Mouse (Mus musculus) CH12F3 (cell line): Measurements from ENCODE around the gene Mpp6.

Experiments
- in situ Hi-C: fragments of 300-500 bp; cut with MboI; formaldehyde crosslinking; loops from 2 replicates; pipeline ENCODE4 v1.14.3; 2020; ENCODE audit warnings: low sequenced_read_pairs

Mpp6 gene

GRCm38 (mm10) chr6:50109757-50110378, at the start of gene Mpp6:
TSS of gene Mpp6 (plus strand) at chr6:50110241.
- in situ Hi-C loops, result loop anchor here (10.0 to 25.0 kb wide), 2 partner anchors 195 to 427 kb away; no protein-coding TSS in a partner anchor

DNA sequence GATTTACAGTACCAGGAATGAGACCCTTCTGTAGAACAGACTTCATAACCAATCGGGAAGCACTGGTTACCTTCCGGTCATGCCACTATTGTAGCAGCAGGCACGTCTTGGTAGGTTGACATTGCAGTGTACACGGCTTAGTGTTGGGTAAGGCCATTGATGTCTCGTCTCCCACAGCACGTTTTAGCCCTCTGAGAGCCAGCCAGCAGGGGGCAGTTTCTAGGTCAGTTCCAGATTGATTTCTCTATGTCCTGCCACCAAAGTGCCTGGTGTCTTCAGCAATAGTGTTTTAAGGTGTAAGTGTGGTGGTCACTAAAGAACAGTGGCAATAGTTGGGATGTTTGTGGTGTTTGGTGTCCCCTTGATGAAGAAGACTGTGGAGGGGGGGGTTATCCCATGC, 43.9 kb upstream of the Mpp6 start:
- in situ Hi-C loops, result no loop called here

- in situ Hi-C loops, result no loop called here
These were observed 41.6 kb upstream of the Mpp6 start for GRCm38 (mm10) chr6:50068490-50068889.

DNA sequence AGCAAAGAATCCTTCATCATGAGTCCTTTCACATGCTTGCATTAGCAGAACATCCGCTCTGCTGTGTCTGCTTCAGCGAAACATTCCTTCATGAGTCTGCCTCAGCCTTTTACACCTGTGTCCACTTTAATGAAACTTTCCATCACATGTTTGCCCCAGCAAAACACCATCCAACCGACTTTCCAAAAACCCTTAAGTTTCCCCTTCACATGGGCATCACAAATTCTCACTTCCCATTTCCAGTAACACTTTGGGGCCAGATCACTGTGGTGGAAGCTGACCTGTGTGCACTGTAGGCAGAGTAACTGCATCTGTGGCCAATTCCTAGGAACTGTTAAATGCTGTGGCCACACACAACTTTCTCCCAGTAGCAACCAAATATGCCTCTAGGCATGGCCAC, 34.8 kb upstream of the Mpp6 start:
- in situ Hi-C loops, result no loop called here

DNA sequence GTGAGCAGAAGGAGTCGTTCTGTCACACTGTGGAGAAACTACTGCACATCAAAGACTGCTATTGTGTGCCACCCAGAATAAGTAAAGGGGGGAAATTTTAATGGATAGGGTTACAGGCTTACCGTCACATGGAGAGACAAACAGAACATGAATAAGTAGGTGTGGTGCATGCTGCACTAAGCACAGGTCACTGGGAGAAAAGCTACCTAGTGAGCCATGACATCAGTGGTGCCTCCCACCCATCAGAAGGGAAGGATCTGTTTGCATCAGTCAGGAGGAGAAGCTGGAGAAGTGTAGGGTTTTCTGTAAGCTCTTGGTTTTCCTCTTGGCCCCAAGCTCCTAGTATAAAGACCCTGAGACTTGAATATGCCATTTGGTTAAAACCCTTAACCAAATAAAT, 33.6 kb upstream of the Mpp6 start:
- in situ Hi-C loops, result no loop called here

DNA sequence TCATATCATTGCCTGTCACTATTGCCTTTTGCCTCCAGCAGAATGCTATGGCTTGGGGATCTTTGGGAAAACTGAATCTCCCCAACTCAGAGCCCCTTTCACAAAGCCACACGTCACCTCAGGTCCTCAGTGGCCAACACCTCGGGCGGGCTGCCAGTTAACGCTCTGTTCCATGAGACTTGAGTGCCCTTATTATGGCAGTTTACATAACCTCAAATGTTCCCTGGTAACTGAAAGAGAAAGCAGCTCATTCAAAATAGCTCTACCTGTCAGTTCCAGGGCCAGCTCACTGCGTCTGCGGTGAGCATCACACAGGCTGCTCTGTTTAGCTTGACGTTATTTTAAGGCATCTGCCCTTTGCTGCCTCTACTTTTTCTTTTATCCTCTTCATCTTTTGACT, 29.6 kb upstream of the Mpp6 start:
- in situ Hi-C loops, result no loop called here

GRCm38 (mm10) chr6:50085206-50085605, 24.8 kb upstream of the Mpp6 start:
- in situ Hi-C loops, result no loop called here

- in situ Hi-C loops, result no loop called here
These were observed 20.7 kb upstream of the Mpp6 start for GRCm38 (mm10) chr6:50089333-50089732.

GRCm38 (mm10) chr6:50090221-50090620, 19.8 kb upstream of the Mpp6 start:
- in situ Hi-C loops, result no loop called here

DNA sequence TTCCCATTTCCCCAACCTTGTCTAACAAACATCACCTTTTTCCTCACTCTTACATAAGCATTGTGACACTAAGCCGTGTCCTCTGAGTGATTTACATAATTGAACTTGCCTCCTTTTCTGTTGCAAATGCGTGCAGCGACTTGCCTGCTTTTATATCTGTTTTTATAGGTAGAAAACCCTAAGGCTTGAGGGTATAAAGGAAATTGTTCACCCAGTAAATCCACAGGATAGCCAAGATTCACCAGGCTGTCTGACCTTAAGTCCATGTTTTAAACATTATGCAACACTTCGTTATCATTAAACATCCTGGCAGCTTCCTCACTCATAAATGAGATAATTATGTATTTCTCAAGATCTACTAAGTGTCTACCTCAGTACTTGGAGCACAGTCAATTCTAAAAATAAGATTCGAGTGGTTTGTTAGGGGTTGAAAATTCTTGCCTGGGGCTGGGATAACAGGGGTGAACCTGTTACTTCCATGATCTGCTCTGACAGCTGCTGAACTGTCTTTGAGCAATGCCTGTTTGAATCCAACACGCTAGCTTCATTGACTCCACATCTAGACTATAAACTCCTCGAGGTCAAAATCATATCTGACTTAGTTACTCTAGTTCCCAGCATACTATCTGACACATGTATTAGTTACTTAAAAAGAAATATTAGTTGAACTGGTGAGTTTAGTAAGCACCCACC, 18.4 kb upstream of the Mpp6 start:
- in situ Hi-C loops, result no loop called here

- in situ Hi-C loops, result loop anchor here (25.0 kb wide), 1 partner anchor 428 kb away; no protein-coding TSS in a partner anchor
These were observed 762 bp upstream of the Mpp6 start for GRCm38 (mm10) chr6:50109201-50109756.

DNA sequence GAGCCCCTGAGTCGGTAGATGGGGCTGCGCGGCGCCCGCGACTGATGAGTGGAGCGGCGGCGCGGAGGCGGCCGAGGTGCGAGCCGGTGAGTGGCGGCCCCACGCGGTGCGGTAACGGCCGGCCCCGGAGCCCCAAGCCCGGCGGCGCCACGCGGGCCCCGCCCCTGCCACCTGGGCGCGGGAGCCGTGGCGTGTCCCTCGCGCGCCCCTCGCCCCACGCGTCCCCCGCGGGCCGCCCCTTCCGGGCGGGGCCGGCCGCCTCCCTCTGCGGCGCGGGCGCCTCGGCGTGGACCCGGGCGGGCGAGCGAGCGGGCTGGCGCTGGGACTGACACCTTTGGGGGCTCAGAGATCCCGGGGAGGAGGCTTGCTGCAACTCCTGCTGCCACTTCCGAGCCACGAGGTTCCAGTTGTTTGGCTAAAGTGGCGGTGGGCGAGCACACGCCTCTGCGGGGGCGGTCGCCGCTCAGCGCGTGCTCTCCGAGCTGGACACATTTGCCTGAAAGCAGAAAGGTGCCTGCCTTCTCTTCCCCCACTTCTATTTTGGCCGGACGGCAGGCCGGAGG, 419 bp downstream of the Mpp6 start:
- in situ Hi-C loops, result loop anchor here (10.0 to 25.0 kb wide), 2 partner anchors 194 to 427 kb away; no protein-coding TSS in a partner anchor

DNA sequence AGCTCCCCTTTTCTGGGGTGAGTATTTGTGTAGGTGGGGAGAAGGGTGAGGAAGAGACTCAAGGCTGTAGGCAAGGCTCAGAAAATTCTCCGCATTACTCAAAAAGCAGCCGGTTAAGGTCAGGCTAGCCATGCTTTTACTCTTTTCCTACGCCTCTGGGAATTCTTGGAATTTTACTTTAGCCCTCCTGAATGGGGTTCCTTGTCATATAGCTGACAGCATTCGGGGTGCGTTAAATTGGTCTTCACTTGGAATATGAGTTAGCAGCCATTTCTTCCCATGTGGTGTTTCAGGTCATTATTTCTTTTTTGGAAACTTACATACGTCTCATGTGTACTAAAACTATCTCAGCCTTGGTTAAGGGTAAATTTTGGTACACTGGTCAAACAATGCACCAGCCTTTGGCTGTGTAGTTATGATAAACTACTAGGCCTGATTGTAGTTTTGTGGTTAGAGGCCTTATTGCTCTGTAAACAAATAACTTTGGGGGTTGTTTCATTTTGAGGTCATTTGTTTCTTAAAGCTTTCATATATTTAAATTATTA, 1.1 kb downstream of the Mpp6 start:
- in situ Hi-C loops, result loop anchor here (10.0 to 25.0 kb wide), 2 partner anchors 194 to 426 kb away; no protein-coding TSS in a partner anchor

DNA sequence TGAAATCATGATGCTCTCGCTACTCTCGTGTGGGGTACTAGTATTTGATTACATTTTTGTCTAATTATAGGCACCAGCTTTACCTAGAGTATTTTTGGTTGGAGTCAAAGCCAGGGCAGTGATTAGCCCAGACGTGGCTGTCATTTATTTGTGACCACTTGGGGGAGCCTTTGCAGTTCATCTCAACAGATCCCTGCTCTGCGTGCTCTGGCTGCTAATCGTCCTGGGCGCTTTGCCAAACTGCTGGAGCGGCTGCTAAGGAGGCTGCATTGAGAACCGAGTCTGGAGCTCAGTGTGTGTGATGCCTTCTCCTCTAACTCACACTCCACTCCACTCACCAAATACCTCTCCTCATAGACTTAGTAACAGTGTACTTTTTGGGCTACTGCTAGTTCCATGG, 2.7 kb downstream of the Mpp6 start:
- in situ Hi-C loops, result loop anchor here (10.0 to 25.0 kb wide), 2 partner anchors 192 to 425 kb away; no protein-coding TSS in a partner anchor

GRCm38 (mm10) chr6:50114280-50114679, 4.2 kb downstream of the Mpp6 start:
- in situ Hi-C loops, result loop anchor here (10.0 to 25.0 kb wide), 2 partner anchors 191 to 423 kb away; no protein-coding TSS in a partner anchor

DNA sequence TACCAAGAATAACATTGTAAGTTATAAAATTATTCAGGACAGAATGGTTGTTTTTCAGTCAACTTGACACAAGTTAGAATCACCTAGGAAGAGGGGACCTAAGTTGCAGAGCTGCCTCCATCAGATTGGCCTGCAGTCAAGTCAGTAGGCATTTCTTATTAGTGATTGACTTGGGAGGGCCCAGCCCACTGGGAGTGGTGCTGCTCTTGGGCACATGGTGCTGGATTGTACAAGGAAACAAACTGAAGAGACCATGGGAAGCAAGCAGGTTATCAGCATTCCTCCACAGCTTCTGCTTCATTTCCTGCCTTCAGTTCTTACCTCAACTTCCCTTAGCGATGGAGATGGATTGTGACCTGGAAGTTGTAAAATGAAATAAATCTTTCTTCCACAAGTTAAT, 10.9 kb downstream of the Mpp6 start:
- in situ Hi-C loops, result loop anchor here (25.0 kb wide), 1 partner anchor 416 kb away; no protein-coding TSS in a partner anchor

DNA sequence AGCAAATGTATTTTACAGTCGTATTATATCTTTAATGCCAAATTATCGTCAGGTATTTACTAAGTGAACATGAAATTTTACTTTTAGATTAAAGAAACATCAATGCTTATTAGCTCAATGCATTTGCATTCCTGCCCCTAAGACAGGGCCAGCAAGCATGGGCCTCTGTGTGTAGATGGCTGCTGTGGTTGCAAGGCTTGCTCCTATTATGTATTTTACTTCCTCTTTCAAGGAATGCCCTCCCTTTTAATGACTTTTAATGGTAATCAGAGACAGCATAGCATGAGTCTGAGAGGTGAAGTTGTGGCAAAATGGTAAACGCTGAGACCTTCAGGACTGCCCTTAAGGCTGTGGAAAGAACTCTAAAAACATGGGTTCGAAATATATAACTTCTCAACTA, 12.8 kb downstream of the Mpp6 start:
- in situ Hi-C loops, result loop anchor here (25.0 kb wide), 1 partner anchor 414 kb away; no protein-coding TSS in a partner anchor

DNA sequence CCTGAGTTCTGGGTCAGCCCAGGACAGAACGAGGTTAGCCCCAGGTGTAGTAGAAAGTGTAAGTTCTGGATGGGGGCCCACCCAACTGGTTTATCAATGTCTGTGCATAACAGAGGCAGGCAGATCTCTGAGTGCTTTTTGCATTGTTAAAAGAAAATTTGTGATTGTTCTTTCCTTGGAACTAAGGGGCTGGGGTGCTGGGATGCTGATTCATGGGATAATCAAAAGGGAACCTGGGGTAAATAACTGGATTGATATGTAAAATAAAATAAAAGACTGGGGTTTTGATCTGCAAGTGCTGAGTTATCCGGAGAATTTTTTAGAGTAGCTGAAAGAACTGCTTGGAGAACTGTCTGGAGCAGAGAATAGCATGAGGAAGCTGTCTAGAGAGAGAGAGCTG, 14.2 kb downstream of the Mpp6 start:
- in situ Hi-C loops, result loop anchor here (25.0 kb wide), 1 partner anchor 413 kb away; no protein-coding TSS in a partner anchor

- in situ Hi-C loops, result no loop called here
These were observed 16.3 kb downstream of the Mpp6 start for GRCm38 (mm10) chr6:50126331-50126730.

DNA sequence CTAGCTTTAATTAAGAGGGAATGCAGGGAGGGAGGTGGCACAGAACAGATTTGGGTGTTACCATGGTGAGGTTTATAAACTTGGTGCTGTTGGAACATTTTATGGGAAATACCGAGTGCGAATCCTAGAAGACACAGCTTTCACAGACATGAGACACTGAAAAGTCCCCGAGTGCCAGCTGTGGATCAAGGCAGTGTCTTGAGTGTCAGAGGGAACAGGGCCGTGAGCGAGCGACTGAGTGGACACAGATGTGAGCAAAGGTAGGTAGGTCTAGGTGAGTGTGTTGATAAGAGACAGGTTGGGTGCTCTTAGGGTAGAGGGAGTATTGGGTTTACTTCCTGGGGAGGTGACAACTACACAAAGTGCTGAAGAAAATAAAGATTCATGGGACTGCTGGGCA, 17.5 kb downstream of the Mpp6 start:
- in situ Hi-C loops, result no loop called here

DNA sequence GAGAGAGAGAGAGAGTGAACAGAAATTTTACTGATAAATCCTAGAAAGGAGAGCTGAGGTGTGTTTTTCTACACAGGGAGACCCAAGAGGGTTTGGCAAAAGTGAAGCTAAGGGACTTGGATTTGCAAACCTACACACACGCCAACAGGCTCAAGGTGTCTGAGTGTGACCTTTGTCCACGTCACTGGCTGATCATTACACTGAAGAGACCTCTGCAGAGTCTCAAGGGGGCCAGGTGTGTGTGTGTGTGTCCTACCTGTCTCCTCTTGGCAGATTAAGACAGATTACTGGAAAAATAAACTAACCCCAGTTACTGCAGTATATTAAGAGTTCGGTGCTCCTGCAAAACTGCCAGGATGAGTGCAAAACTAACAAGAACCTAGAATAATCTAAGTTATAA, 27.6 kb downstream of the Mpp6 start:
- in situ Hi-C loops, result no loop called here
